Mouse (Mus musculus) thymus, adult 2 months (tissue): Measurements from ENCODE around the gene Mylk4. TPM values are rescaled to one million over a fixed set of nuclear protein-coding genes. Genes with fewer than 3 reads are reported as not detected.

Experiments
- DNase-seq: peaks from one replicate; pipeline ENCODE4 v3.0.0; 2021
- H3K27ac ChIP-seq: fragments of 200-500 bp; 2 replicates; pipeline ENCODE4 v1.5.1; 2012; ENCODE audit warnings: low read length, control low read depth; ENCODE audit not compliant: control insufficient read depth, insufficient read depth
- H3K27me3 ChIP-seq: fragments of 200-500 bp; 2 replicates; pipeline ENCODE4 v1.6.1; 2012; ENCODE audit warnings: mild to moderate bottlenecking, low read length, moderate library complexity, mixed read lengths; ENCODE audit not compliant: control insufficient read depth, insufficient read depth
- H3K36me3 ChIP-seq: fragments of 200-500 bp; 2 replicates; pipeline ENCODE4 v1.6.1; 2012; ENCODE audit warnings: mild to moderate bottlenecking, low read length, moderate library complexity; ENCODE audit not compliant: control insufficient read depth, insufficient read depth
- H3K4me1 ChIP-seq: fragments of 200-500 bp; replicated peaks from 2 replicates; pipeline ENCODE4 v1.6.1; 2012; ENCODE audit warnings: low read length; ENCODE audit not compliant: control insufficient read depth, insufficient read depth
- H3K4me3 ChIP-seq: fragments of 200-500 bp; 2 replicates; pipeline ENCODE4 v1.5.1; 2012; ENCODE audit warnings: mild to moderate bottlenecking, low read length, control low read depth, moderate library complexity; ENCODE audit not compliant: control insufficient read depth, insufficient read depth
- CTCF ChIP-seq: fragments of 200-500 bp; IDR thresholded peaks from 2 replicates; pipeline ENCODE4 v1.5.1; 2012; ENCODE audit warnings: mild to moderate bottlenecking, control low read depth, low read length, moderate library complexity, borderline replicate concordance; ENCODE audit not compliant: control insufficient read depth, poor library complexity, insufficient read depth; ENCODE audit errors: extremely low read depth
- POLR2A ChIP-seq: fragments of 200-500 bp; IDR thresholded peaks from 2 replicates; pipeline ENCODE4 v1.6.1; 2012; ENCODE audit warnings: mild to moderate bottlenecking, low read length, control low read depth, moderate library complexity; ENCODE audit not compliant: control insufficient read depth, poor library complexity, insufficient read depth; ENCODE audit errors: extremely low read depth
- WGBS: fragments of 180-500 bp; shearing (Covaris S2); methylation state at CpG from one replicate; pipeline ENCODE4 v1.1.7; 2018; 5-methylcytosine and 5-hydroxymethylcytosine counted together
- polyA plus RNA-seq: library from polyadenylated mRNA; depleted of rRNA; stranded (reverse); fragments of >200 nt; gene quantifications from 2 replicates; pipeline ENCODE4 v1.2.3, GENCODE M21; 2012

Mylk4 gene
- polyA plus RNA-seq, 1 experiment, result 2.2 TPM

GRCm38 (mm10) chr13:32825546-32825945 is 41.8 kb upstream of the Mylk4 start:
- WGBS, result 73% methylated on average over 8 of the region's 8 CpGs
- no peaks in the 10 kb centered on the region for H3K27me3 ChIP-seq
- H3K36me3 ChIP-seq, result peaks cover 6% of the 10 kb centered on the region; the same call in 1 of the 2 replicates
- no peak for DNase-seq
- H3K27ac ChIP-seq, result no peak overlapping the region
- H3K4me1 ChIP-seq, result no peaks in the 10 kb centered on the region
- no peak overlapping the region for H3K4me3 ChIP-seq
- TF ChIP-seq CTCF (no peak), POLR2A (no peak)

GRCm38 (mm10) chr13:32824377-32825330 is 40.9 kb upstream of the Mylk4 start:
- H3K27ac ChIP-seq, result no peak overlapping the region
- no peak overlapping the region for H3K4me3 ChIP-seq
- H3K4me1 ChIP-seq, result no peaks in the 10 kb centered on the region
- H3K27me3 ChIP-seq, result no peaks in the 10 kb centered on the region
- H3K36me3 ChIP-seq, result peaks cover 7% of the 10 kb centered on the region
- DNase-seq, result no peak
- WGBS, result 92% methylated on average over 6 of the region's 6 CpGs
- TF ChIP-seq POLR2A (no peak), CTCF (no peak)

- DNase-seq, result no peak
- peaks cover 19% of the 10 kb centered on the region for H3K36me3 ChIP-seq
- no peak overlapping the region for H3K4me3 ChIP-seq
- H3K27ac ChIP-seq, result no peak overlapping the region
- H3K4me1 ChIP-seq, result no peaks in the 10 kb centered on the region
- H3K27me3 ChIP-seq, result no peaks in the 10 kb centered on the region
- TF ChIP-seq CTCF (no peak), POLR2A (no peak)
- 95% methylated on average over 6 of the region's 6 CpGs for WGBS
Observed at GRCm38 (mm10) chr13:32823126-32823525, 39.4 kb upstream of the Mylk4 start.

DNA sequence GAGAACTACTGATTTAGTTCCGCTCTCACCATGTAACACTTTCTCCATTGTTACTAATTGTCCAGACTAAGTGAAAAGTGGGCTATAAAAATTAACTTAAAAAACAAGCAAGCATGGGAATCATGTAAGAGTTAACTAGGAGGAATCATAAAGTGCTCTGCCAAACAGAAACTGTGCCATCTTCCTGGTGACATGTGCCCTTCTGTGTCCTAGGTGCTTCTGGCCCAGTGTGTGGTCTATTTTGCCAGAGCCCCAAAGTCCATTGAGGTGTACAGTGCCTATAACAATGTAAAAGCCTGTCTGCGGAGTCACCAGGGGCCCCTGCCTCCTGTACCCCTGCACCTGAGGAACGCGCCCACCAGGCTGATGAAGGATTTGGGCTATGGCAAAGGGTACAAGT is 37.9 kb upstream of the Mylk4 start:
- no peaks in the 10 kb centered on the region for H3K4me1 ChIP-seq
- no peak for DNase-seq
- no peak overlapping the region for H3K27ac ChIP-seq
- TF ChIP-seq POLR2A (no peak), CTCF (no peak)
- no peak overlapping the region for H3K4me3 ChIP-seq
- WGBS, result 98% methylated on average over 4 of the region's 4 CpGs
- H3K27me3 ChIP-seq, result no peaks in the 10 kb centered on the region
- H3K36me3 ChIP-seq, result peaks cover 28% of the 10 kb centered on the region

DNA sequence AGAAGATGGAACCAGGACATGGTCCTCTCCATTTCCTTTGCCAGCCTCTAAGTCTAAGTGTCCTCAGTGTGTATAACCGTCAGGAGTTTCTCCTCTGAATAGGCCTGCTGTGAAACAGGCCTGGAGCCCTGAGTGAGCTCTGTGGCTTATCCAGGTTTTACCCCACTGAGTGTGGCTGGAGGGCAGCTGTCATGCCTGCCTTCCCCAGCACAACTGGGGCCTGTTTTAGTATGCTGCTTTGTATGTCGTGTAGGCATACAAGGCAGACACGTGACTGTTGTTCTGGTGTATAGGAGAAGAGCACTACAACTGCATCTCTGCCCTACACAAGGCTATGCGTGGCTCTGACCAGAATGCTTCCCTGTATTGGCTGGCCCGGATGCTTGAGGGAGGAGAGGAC is 36.2 kb upstream of the Mylk4 start:
- WGBS, result 96% methylated on average over 5 of the region's 5 CpGs
- peaks cover 33% of the 10 kb centered on the region for H3K36me3 ChIP-seq
- no peak overlapping the region for H3K4me3 ChIP-seq
- no peaks in the 10 kb centered on the region for H3K27me3 ChIP-seq
- no peaks in the 10 kb centered on the region for H3K4me1 ChIP-seq
- no peak overlapping the region for H3K27ac ChIP-seq
- no peak for DNase-seq
- TF ChIP-seq POLR2A (no peak), CTCF (no peak)

DNA sequence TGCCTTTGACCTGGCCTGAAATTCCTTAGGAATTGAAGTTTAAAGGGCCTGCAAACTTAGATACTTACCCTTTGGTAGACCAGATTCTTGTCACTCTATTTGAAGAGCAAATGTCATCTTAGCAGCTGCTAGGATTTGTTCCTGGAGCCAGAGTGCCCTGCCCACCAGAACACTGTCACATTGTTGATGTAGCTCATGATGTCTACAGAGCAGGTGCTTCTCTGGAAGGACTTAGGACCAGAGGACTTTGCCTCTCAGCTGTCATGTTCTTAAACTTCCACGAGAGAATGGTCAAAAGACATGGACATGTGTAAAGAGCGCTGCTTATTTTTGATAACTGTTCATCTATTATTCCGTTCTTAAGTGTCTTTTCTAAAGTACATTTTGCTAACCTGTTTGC is 35.5 kb upstream of the Mylk4 start:
- TF ChIP-seq POLR2A (no peak), CTCF (no peak)
- DNase-seq, result no peak
- Histone ChIP-seq H3K27me3 (no peaks in the 10 kb centered on the region), H3K4me3 (no peak overlapping the region), H3K27ac (no peak overlapping the region), H3K4me1 (no peaks in the 10 kb centered on the region), H3K36me3 (peaks cover 35% of the 10 kb centered on the region)
- 98% methylated on average over 3 of the region's 3 CpGs for WGBS
